Mouse (Mus musculus): Measurements from ENCODE around the gene Srms. TPM values are rescaled to one million over a fixed set of nuclear protein-coding genes. Genes with fewer than 3 reads are reported as not detected.

Srms gene
- polyA plus RNA-seq, 1 experiment from 2014 or later = 0.19 TPM

- no peak for ATAC-seq (ENCODE audit: insufficient read depth, low FRiP score)
- no peaks in the 10 kb centered on the region for H3K4me1 ChIP-seq (ENCODE audit: control insufficient read depth, insufficient read depth, low read length)
- H3K36me3 ChIP-seq (ENCODE audit: control insufficient read depth, insufficient read depth, low read length) = no peaks in the 10 kb centered on the region
- no peaks in the 10 kb centered on the region for H3K27me3 ChIP-seq (ENCODE audit: control insufficient read depth, insufficient read depth, low read length)
- 80% methylated on average over 3 of the region's 3 CpGs for WGBS
- no peaks in the 10 kb centered on the region for H3K9me3 ChIP-seq (replicated peaks; ENCODE audit: control insufficient read depth, low read length)
- H3K27ac ChIP-seq (ENCODE audit: low read length) = no peak overlapping the region
- H3K9ac ChIP-seq (ENCODE audit: low read length) = no peak overlapping the region
- no peak overlapping the region for H3K4me3 ChIP-seq (replicated peaks; ENCODE audit: low read length)
- H3K4me2 ChIP-seq (ENCODE audit: low read depth, low read length) = no peak overlapping the region
Measured at GRCm38 (mm10) chr2:181227122-181227521, 14.1 kb upstream of the Srms start.

GRCm38 (mm10) chr2:181224994-181225393, 12.0 kb upstream of the Srms start:
- Histone ChIP-seq H3K9ac (ENCODE audit: low read length) (no peak overlapping the region), H3K9me3 (replicated peaks; ENCODE audit: control insufficient read depth, low read length) (no peaks in the 10 kb centered on the region), H3K36me3 (ENCODE audit: control insufficient read depth, insufficient read depth, low read length) (no peaks in the 10 kb centered on the region), H3K4me2 (ENCODE audit: low read depth, low read length) (no peak overlapping the region), H3K27ac (ENCODE audit: low read length) (no peak overlapping the region), H3K4me1 (ENCODE audit: control insufficient read depth, insufficient read depth, low read length) (peaks cover 3% of the 10 kb centered on the region), H3K4me3 (replicated peaks; ENCODE audit: low read length) (no peak overlapping the region), H3K27me3 (ENCODE audit: control insufficient read depth, insufficient read depth, low read length) (no peaks in the 10 kb centered on the region)
- no peak for ATAC-seq (ENCODE audit: insufficient read depth, low FRiP score)
- 83% methylated on average over 2 of the region's 2 CpGs for WGBS

- ATAC-seq (ENCODE audit: insufficient read depth, low FRiP score) = no peak
- Histone ChIP-seq H3K36me3 (ENCODE audit: control insufficient read depth, insufficient read depth, low read length) (no peaks in the 10 kb centered on the region), H3K27ac (ENCODE audit: low read length) (no peak overlapping the region; the same call in 1 of the 2 replicates), H3K4me2 (ENCODE audit: low read depth, low read length) (peak overlapping the region; percentile 58), H3K4me3 (replicated peaks; ENCODE audit: low read length) (peak overlapping the region; percentile 41; the same call in 1 of the 2 replicates), H3K27me3 (ENCODE audit: control insufficient read depth, insufficient read depth, low read length) (no peaks in the 10 kb centered on the region), H3K9me3 (replicated peaks; ENCODE audit: control insufficient read depth, low read length) (no peaks in the 10 kb centered on the region), H3K9ac (ENCODE audit: low read length) (peak overlapping the region; percentile 58; the same call in 1 of the 2 replicates), H3K4me1 (ENCODE audit: control insufficient read depth, insufficient read depth, low read length) (peaks cover 12% of the 10 kb centered on the region)
- WGBS = 31% methylated on average over 2 of the region's 2 CpGs
Measured at GRCm38 (mm10) chr2:181220361-181220760, 7.4 kb upstream of the Srms start.

- Histone ChIP-seq H3K36me3 (ENCODE audit: control insufficient read depth, insufficient read depth, low read length) (no peaks in the 10 kb centered on the region), H3K4me3 (replicated peaks; ENCODE audit: low read length) (peak within 1 kb of the TSS; percentile 41), H3K9ac (ENCODE audit: low read length) (peak within 1 kb of the TSS; percentile 58; the same call in 1 of the 2 replicates), H3K27ac (ENCODE audit: low read length) (peak within 1 kb of the TSS; percentile 66), H3K27me3 (ENCODE audit: control insufficient read depth, insufficient read depth, low read length) (no peaks in the 10 kb centered on the region), H3K4me1 (ENCODE audit: control insufficient read depth, insufficient read depth, low read length) (peaks cover 12% of the 10 kb centered on the region), H3K9me3 (replicated peaks; ENCODE audit: control insufficient read depth, low read length) (no peaks in the 10 kb centered on the region), H3K4me2 (ENCODE audit: low read depth, low read length) (peak within 1 kb of the TSS; percentile 58)
- ATAC-seq (ENCODE audit: insufficient read depth, low FRiP score) = peak; percentile 94
- WGBS = 2% methylated on average over 25 of the region's 25 CpGs
Measured at GRCm38 (mm10) chr2:181219538-181220216, 6.7 kb upstream of the Srms start, which contains the start of gene Fndc11. Gene Fndc11 (plus strand): TSS chr2:181220013.

GRCm38 (mm10) chr2:181218881-181219485, 6.0 kb upstream of the Srms start:
- Histone ChIP-seq H3K4me3 (replicated peaks; ENCODE audit: low read length) (no peak overlapping the region), H3K36me3 (ENCODE audit: control insufficient read depth, insufficient read depth, low read length) (no peaks in the 10 kb centered on the region), H3K27ac (ENCODE audit: low read length) (no peak overlapping the region), H3K27me3 (ENCODE audit: control insufficient read depth, insufficient read depth, low read length) (no peaks in the 10 kb centered on the region), H3K4me2 (ENCODE audit: low read depth, low read length) (no peak overlapping the region), H3K9ac (ENCODE audit: low read length) (no peak overlapping the region), H3K9me3 (replicated peaks; ENCODE audit: control insufficient read depth, low read length) (no peaks in the 10 kb centered on the region), H3K4me1 (ENCODE audit: control insufficient read depth, insufficient read depth, low read length) (peaks cover 12% of the 10 kb centered on the region)
- ATAC-seq (ENCODE audit: insufficient read depth, low FRiP score) = no peak
- WGBS = 61% methylated on average over 5 of the region's 5 CpGs

DNA sequence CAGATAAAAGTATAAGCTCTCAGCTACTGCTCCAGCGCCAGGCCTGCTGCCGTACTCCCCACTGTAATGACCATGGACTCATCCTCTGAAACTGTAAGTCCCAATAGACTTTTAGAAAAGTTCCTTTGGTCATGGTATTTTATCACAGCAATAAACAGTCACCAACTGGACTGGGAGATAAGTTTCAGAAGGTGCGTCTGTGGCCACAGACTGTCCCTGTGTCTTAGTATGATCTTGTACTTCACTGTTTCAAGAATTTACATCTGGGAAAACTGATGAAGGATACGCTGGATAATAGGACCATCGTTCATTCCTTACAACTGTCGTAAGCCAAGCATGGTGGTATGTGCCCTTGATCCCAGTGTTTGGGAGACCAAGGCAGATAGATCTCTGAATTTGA, 3.1 kb upstream of the Srms start:
- Histone ChIP-seq H3K4me2 (ENCODE audit: low read depth, low read length) (no peak overlapping the region), H3K36me3 (ENCODE audit: control insufficient read depth, insufficient read depth, low read length) (no peaks in the 10 kb centered on the region)
- WGBS = 80% methylated on average over 6 of the region's 6 CpGs

GRCm38 (mm10) chr2:181212389-181213020, 480 bp downstream of the Srms start:
- Histone ChIP-seq H3K4me1 (ENCODE audit: control insufficient read depth, insufficient read depth, low read length) (peaks cover 7% of the 10 kb centered on the region), H3K9me3 (replicated peaks; ENCODE audit: control insufficient read depth, low read length) (no peaks in the 10 kb centered on the region), H3K4me3 (replicated peaks; ENCODE audit: low read length) (peak overlapping the region; percentile 43), H3K9ac (ENCODE audit: low read length) (peak overlapping the region; percentile 56), H3K36me3 (ENCODE audit: control insufficient read depth, insufficient read depth, low read length) (no peaks in the 10 kb centered on the region), H3K4me2 (ENCODE audit: low read depth, low read length) (peak overlapping the region; percentile 60), H3K27me3 (ENCODE audit: control insufficient read depth, insufficient read depth, low read length) (peaks cover 19% of the 10 kb centered on the region), H3K27ac (ENCODE audit: low read length) (no peak overlapping the region)
- 4% methylated on average over 34 of the region's 34 CpGs for WGBS
- no peak for ATAC-seq (ENCODE audit: insufficient read depth, low FRiP score)

More for the DNA sequence above, 3.1 kb upstream of the Srms start:
- Histone ChIP-seq H3K9ac (ENCODE audit: low read length) (no peak overlapping the region), H3K27ac (ENCODE audit: low read length) (no peak overlapping the region), H3K9me3 (replicated peaks; ENCODE audit: control insufficient read depth, low read length) (no peaks in the 10 kb centered on the region), H3K4me3 (replicated peaks; ENCODE audit: low read length) (no peak overlapping the region), H3K4me1 (ENCODE audit: control insufficient read depth, insufficient read depth, low read length) (peaks cover 19% of the 10 kb centered on the region), H3K27me3 (ENCODE audit: control insufficient read depth, insufficient read depth, low read length) (peaks cover 19% of the 10 kb centered on the region)
- no peak for ATAC-seq (ENCODE audit: insufficient read depth, low FRiP score)

DNA sequence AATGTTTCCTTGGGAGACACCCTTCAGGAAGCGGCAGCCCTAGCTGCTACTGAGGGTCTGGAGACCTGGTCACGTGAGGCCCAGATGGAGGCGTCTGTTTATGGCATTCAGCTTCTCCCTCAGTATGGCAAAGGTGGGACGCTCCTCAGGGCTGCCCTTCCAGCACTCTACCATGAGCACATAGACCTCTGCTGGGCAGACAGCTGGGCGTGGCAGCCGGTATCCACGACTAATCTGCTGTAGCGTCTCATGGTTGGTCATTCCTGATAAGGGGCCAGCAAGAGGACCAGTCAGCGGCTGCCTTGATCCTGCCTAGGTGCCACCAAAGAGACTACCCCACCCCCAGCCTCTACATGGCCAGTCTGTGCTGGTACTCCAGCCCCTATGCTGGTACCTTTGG, 6.9 kb downstream of the Srms start:
- 63% methylated on average over 9 of the region's 9 CpGs for WGBS
- no peaks in the 10 kb centered on the region for H3K27me3 ChIP-seq (ENCODE audit: control insufficient read depth, insufficient read depth, low read length)
- H3K9ac ChIP-seq (ENCODE audit: low read length) = no peak overlapping the region
- H3K4me2 ChIP-seq (ENCODE audit: low read depth, low read length) = no peak overlapping the region
- ATAC-seq (ENCODE audit: insufficient read depth, low FRiP score) = peak; percentile 51; the same call in 1 of the 2 replicates
- no peaks in the 10 kb centered on the region for H3K36me3 ChIP-seq (ENCODE audit: control insufficient read depth, insufficient read depth, low read length)
- H3K9me3 ChIP-seq (replicated peaks; ENCODE audit: control insufficient read depth, low read length) = no peaks in the 10 kb centered on the region
- H3K4me1 ChIP-seq (ENCODE audit: control insufficient read depth, insufficient read depth, low read length) = no peaks in the 10 kb centered on the region
- no peak overlapping the region for H3K27ac ChIP-seq (ENCODE audit: low read length)
- no peak overlapping the region for H3K4me3 ChIP-seq (replicated peaks; ENCODE audit: low read length)

DNA sequence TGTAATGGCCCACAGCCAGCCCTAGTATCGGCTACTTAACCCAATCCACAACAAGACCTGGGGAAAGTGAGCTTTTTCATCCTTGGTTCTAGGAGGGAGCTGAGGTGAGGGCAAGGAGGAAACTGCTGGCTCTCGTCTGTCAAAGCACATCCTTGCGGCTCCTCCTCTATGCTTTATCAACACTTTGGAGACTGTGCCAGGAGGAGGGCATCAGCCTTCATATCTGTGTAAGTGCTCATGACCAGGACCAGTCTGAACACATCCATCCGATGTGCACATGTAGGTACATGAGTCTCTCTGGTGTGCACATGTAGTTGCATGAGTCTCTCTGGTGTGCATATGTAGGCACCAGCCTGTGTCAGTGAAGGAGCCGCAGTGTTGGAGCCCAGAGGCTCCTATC, 7.3 kb downstream of the Srms start:
- 77% methylated on average over 5 of the region's 5 CpGs for WGBS
- no peak for ATAC-seq (ENCODE audit: insufficient read depth, low FRiP score)
- H3K4me3 ChIP-seq (replicated peaks; ENCODE audit: low read length) = no peak overlapping the region

More for the DNA sequence above, 7.3 kb downstream of the Srms start:
- Histone ChIP-seq H3K4me2 (ENCODE audit: low read depth, low read length) (no peak overlapping the region), H3K36me3 (ENCODE audit: control insufficient read depth, insufficient read depth, low read length) (no peaks in the 10 kb centered on the region), H3K9me3 (replicated peaks; ENCODE audit: control insufficient read depth, low read length) (no peaks in the 10 kb centered on the region), H3K9ac (ENCODE audit: low read length) (no peak overlapping the region), H3K27ac (ENCODE audit: low read length) (no peak overlapping the region), H3K27me3 (ENCODE audit: control insufficient read depth, insufficient read depth, low read length) (no peaks in the 10 kb centered on the region), H3K4me1 (ENCODE audit: control insufficient read depth, insufficient read depth, low read length) (no peaks in the 10 kb centered on the region)

All from stomach, embryonic 16.5 days (tissue).